Mouse (Mus musculus) liver, embryonic 13.5 days (tissue): ENCODE measurements around the gene Naa38. TPM values are rescaled to one million over a fixed set of nuclear protein-coding genes. Genes with fewer than 3 reads are reported as not detected.

Experiments used
- ATAC-seq: fragments of 200-750 bp; cut with Nextera tagmentation; 2 replicates; pipeline ENCODE4 v1.8.0; 2017; ENCODE audit warnings: low read depth, mild to moderate bottlenecking, moderate number of reproducible peaks, moderate library complexity
- DNase-seq: peaks from one replicate; pipeline ENCODE4 v3.0.0; 2022
- H3K27ac ChIP-seq: fragments of 300-500 bp; sonication (generic); 2 replicates; pipeline ENCODE4 v1.5.1; 2015; ENCODE audit warnings: moderate library complexity, mild to moderate bottlenecking, inconsistent platforms
- H3K27me3 ChIP-seq: fragments of 300-500 bp; sonication (generic); 2 replicates; pipeline ENCODE4 v1.6.1; 2015; ENCODE audit warnings: mild to moderate bottlenecking, inconsistent platforms
- H3K36me3 ChIP-seq: fragments of 300-500 bp; sonication (generic); 2 replicates; pipeline ENCODE4 v1.6.1; 2015; ENCODE audit warnings: mild to moderate bottlenecking, inconsistent platforms
- H3K4me1 ChIP-seq: fragments of 300-500 bp; sonication (generic); replicated peaks from 2 replicates; pipeline ENCODE4 v1.6.1; 2015; ENCODE audit warnings: inconsistent platforms
- H3K4me2 ChIP-seq: fragments of 300-500 bp; sonication (generic); 2 replicates; pipeline ENCODE4 v1.6.1; 2015; ENCODE audit warnings: inconsistent platforms, mild to moderate bottlenecking, moderate library complexity
- H3K4me3 ChIP-seq: fragments of 300-500 bp; sonication (generic); replicated peaks from 2 replicates; pipeline ENCODE4 v1.5.1; 2015; ENCODE audit warnings: mild to moderate bottlenecking, inconsistent platforms
- H3K9ac ChIP-seq: fragments of 300-500 bp; sonication (generic); 2 replicates; pipeline ENCODE4 v1.6.1; 2015; ENCODE audit warnings: mild to moderate bottlenecking, inconsistent platforms
- H3K9me3 ChIP-seq: fragments of 300-500 bp; sonication (generic); replicated peaks from 2 replicates; pipeline ENCODE4 v1.6.1; 2016; ENCODE audit warnings: inconsistent platforms
- WGBS: fragments of 180-500 bp; shearing (Covaris S2); methylation state at CpG from one replicate; pipeline ENCODE4 v1.1.7; 2015; ENCODE audit not compliant: insufficient replicate concordance; 5-methylcytosine and 5-hydroxymethylcytosine counted together
- polyA plus RNA-seq: library from polyadenylated mRNA; unstranded; fragments of >200 nt; fragmentation: Nextera tagmentation; extraction: Ambion mirVana; gene quantifications from 2 replicates; pipeline ENCODE4 v1.2.1, GENCODE M21; 2015

Naa38 gene
- polyA plus RNA-seq, 1 experiment from 2014 or later = 105 TPM

DNA sequence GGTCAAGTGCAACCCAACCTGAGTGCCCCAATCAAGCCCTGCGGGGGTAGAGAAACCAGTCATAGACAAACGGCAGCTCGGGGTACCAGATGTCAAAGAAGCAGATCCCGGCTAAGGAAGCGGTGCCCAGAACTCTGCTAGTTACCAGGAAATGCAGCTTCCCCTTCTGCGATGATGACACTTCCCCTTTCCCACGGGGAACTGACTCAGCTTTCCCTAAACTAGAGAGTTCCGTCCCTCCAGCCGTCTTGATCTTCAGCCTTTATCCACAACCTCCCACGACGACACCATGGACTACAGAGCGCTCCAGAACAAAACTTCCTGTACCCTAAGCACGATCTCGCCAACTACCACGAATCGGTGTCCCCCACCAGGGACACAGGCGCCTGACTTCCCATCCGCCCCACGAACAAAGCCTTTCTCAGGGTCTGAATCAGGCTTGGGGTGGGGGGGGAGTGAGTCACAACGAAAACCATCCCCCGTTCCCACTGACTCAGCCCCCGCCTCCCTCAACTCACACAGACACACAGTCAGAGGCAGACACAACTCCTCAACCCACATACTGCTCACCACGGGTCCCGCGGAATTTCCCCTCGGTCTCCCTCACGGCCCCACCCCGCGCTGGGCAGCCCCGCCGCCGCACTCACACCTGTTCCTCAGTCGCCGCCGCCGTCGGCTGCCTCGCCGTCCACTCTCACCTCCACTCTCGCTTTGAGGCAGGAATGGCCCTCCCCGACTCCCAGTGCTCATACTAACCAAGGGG lies 15.2 kb downstream of the Naa38 start:
- no peaks in the 10 kb centered on the region for H3K9me3 ChIP-seq
- peak overlapping the region; percentile 93 for H3K27ac ChIP-seq
- H3K4me2 ChIP-seq = peak overlapping the region; percentile 100
- peak overlapping the region; percentile 86 for H3K9ac ChIP-seq
- peaks cover 31% of the 10 kb centered on the region for H3K36me3 ChIP-seq
- peaks cover 81% of the 10 kb centered on the region for H3K4me1 ChIP-seq
- 0% methylated on average over 41 of the region's 41 CpGs for WGBS
- peak overlapping the region; percentile 79 for H3K4me3 ChIP-seq
- DNase-seq (no peak), ATAC-seq (peak; percentile 3)
- 0 out of 2 replicates have a peak, but pooled peaks cover 4% of the 10 kb centered on the region for H3K27me3 ChIP-seq

GRCm38 (mm10) chr11:69411073-69411535 lies 15.8 kb downstream of the Naa38 start:
- ATAC-seq (peak; percentile 27), DNase-seq (peak; percentile 89)
- 0% methylated on average over 26 of the region's 26 CpGs for WGBS
- Histone ChIP-seq H3K4me2 (peak overlapping the region; percentile 100), H3K36me3 (peaks cover 24% of the 10 kb centered on the region), H3K27me3 (0 out of 2 replicates have a peak, but pooled peaks cover 6% of the 10 kb centered on the region), H3K27ac (peak overlapping the region; percentile 93), H3K9me3 (no peaks in the 10 kb centered on the region), H3K9ac (peak overlapping the region; percentile 86), H3K4me1 (peaks cover 85% of the 10 kb centered on the region), H3K4me3 (peak overlapping the region; percentile 79)

DNA sequence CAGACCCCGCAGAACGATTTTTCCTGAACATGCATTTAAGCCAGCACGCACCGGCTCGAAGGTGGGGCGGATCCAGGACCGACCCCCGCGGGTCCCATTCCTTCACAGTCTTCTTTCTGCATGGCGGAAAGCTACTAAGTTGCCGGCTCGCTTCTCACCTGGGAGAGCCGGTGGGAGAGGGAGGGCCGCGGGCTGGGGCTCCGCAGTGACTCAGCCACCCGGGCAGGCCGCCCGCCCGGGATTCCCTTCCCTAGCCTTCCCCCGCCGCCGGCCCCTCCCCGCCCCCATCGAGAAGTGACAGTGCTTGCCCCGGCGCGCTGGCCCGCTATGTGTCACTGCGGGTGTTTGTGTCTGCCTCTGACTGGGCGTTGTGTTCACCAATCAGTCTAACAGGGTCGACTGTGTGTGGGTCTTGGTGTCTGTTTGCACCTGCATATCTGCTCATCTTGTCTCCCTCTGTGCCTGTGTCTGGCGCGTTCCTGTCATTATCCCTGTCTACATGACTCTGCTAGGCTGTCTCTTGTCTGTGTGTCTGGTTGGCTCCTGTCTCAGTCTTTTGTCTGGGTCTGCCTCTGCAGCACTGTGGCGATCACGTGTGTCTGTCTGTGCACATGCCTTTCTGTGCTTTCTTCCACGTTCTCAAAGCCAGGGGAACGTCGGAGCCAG lies 16.4 kb downstream of the Naa38 start:
- peak overlapping the region; percentile 93 for H3K27ac ChIP-seq
- no peaks in the 10 kb centered on the region for H3K9me3 ChIP-seq
- 2% methylated on average over 39 of the region's 39 CpGs for WGBS
- peaks cover 19% of the 10 kb centered on the region for H3K36me3 ChIP-seq
- peak overlapping the region; percentile 79 for H3K4me3 ChIP-seq
- peaks cover 88% of the 10 kb centered on the region for H3K4me1 ChIP-seq
- H3K4me2 ChIP-seq = peak overlapping the region; percentile 100
- H3K27me3 ChIP-seq = peaks cover 8% of the 10 kb centered on the region
- peak overlapping the region; percentile 86 for H3K9ac ChIP-seq
- peak; percentile 29 for ATAC-seq
- DNase-seq = peak; percentile 70

- DNase-seq (no peak), ATAC-seq (no peak)
- 73% methylated on average over 7 of the region's 7 CpGs for whole genome bisulfite sequencing
- Histone ChIP-seq H3K4me2 (peak overlapping the region; percentile 100), H3K9ac (peak overlapping the region; percentile 86), H3K36me3 (peaks cover 10% of the 10 kb centered on the region), H3K4me1 (peaks cover 90% of the 10 kb centered on the region), H3K9me3 (no peaks in the 10 kb centered on the region), H3K4me3 (peak overlapping the region; percentile 7), H3K27me3 (peaks cover 16% of the 10 kb centered on the region), H3K27ac (peak overlapping the region; percentile 93)
Observed at GRCm38 (mm10) chr11:69412548-69412947, 17.3 kb downstream of the Naa38 start.

GRCm38 (mm10) chr11:69413221-69414181 lies 18.2 kb downstream of the Naa38 start, which contains the start of gene Kdm6b:
Kdm6b (minus strand) TSS chr11:69413675.
- peaks cover 90% of the 10 kb centered on the region for H3K4me1 ChIP-seq
- no peaks in the 10 kb centered on the region for H3K9me3 ChIP-seq
- peaks cover 26% of the 10 kb centered on the region for H3K27me3 ChIP-seq
- H3K9ac ChIP-seq = peak within 1 kb of the TSS; percentile 86
- peak within 1 kb of the TSS; percentile 93 for H3K27ac ChIP-seq
- peak within 1 kb of the TSS; percentile 61 for H3K4me3 ChIP-seq
- peak within 1 kb of the TSS; percentile 100 for H3K4me2 ChIP-seq
- H3K36me3 ChIP-seq = peaks cover 3% of the 10 kb centered on the region; the same call in 1 of the 2 replicates
- no peak for DNase-seq
- no peak for ATAC-seq
- 41% methylated on average over 12 of the region's 12 CpGs for WGBS

DNA sequence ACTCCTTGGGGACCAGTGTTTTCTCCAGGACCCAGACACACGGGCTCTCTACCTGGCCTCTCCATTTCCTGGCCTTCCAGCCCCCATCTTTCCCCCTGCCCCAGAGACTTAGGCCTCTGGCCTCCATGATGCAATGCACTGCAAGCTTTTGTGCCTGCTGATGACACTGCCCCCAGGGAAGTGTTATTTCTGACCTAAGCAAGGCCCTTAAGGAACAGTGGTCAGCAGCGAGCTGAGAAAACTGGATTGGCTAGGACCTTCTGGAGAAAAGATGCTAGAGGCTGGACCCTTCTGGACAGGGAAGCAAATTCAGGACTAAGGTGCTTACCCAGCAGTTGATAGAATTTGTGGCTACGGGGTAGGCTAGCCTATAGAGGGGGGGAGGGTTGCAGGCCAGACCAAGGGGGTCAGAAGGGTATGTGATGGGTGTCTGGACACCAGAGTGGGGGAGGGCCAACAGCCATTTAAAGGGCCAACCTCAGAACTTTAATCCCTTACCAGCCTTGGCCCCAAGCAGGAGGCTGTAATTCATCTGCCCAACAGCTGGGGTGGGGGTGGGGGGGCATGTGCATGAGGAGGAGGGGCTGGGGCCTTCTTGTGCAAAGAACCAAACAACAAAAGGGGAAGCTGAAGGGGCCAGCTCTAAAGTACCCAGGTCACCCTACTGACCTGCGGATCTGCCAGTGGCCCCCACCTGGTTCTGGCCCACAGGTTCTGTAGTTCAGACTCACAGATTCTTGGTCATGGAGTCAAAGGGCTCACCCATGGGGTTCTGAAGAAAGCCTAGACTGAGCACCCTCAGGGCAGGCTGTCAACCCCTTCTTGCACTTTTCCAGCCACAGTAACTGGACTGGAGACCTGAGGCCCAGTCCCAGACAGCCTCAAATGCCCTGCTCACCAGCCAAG lies 19.4 kb downstream of the Naa38 start:
- peak overlapping the region; percentile 63 for H3K9ac ChIP-seq
- no peaks in the 10 kb centered on the region for H3K9me3 ChIP-seq
- H3K4me3 ChIP-seq = peak overlapping the region; percentile 61
- peaks cover 27% of the 10 kb centered on the region for H3K27me3 ChIP-seq
- H3K4me1 ChIP-seq = peaks cover 93% of the 10 kb centered on the region
- ATAC-seq (no peak), DNase-seq (no peak)
- peak overlapping the region; percentile 100 for H3K4me2 ChIP-seq
- 35% methylated on average over 4 of the region's 4 CpGs for WGBS
- peak overlapping the region; percentile 85 for H3K27ac ChIP-seq
- H3K36me3 ChIP-seq = peaks cover 3% of the 10 kb centered on the region; the same call in 1 of the 2 replicates

DNA sequence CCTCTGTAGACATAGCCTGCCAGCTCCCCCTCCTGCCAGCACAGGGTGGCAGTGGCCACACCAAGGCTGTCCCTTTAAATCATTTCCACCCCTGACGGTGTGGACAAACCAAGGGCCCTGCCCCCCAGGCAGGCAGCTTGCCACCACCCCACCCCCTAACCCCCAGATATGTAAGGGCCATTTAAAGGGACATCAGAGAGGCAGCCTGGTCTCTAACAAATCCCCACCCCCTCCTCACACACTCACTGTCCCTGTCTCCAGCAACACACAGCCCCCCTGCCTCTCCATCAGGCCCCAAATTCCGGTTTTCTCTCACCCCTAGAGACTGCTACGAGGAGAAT lies 20.0 kb downstream of the Naa38 start:
- ATAC-seq = no peak
- peaks cover 3% of the 10 kb centered on the region; the same call in 1 of the 2 replicates for H3K36me3 ChIP-seq
- H3K27me3 ChIP-seq = peaks cover 27% of the 10 kb centered on the region
- peaks cover 93% of the 10 kb centered on the region for H3K4me1 ChIP-seq
- no peaks in the 10 kb centered on the region for H3K9me3 ChIP-seq
- H3K4me2 ChIP-seq = peak overlapping the region; percentile 100
- WGBS = 11% methylated on average over 3 of the region's 3 CpGs
- H3K4me3 ChIP-seq = peak overlapping the region; percentile 61
- peak overlapping the region; percentile 63 for H3K9ac ChIP-seq
- H3K27ac ChIP-seq = peak overlapping the region; percentile 85
- DNase-seq = no peak

DNA sequence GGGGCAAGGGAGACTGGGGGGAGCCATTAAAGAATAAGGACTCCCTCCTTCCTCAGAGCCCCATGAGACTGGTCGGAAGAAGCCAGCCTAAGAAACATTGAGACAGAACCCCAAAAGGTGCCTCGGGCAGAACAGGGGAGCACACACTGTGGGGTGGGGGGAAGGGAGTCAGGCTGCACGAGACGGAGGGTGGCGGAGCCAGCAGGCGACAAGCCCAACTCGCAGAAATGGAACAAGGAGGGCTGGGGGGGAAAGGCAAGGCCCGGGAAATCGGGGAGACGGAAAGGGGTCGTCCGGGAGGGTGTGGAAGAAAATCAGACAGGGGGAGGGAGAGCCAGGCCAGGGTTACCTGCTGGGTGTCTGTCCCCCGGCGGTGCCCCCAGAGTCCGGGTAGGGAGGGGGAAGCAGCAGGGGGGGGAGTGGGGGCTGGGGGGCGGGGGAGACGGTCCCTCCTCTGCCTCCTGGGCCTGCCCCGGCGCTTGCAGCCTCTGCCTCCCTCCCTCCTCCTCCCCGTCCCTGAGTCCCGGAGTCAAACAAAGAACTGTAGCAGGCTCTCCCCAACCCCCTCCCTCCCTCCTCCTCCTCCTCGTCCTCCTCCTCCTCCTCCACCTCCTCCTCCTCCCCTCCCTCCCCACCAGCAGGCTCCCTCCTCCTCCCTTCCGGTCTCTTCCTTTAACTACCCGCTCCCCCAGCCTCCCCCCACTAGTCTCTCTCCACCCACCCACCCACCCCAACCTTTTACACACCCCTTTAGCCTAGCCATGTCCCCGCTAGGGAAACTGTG lies 20.6 kb downstream of the Naa38 start:
- peaks cover 3% of the 10 kb centered on the region; the same call in 1 of the 2 replicates for H3K36me3 ChIP-seq
- H3K27me3 ChIP-seq = peaks cover 32% of the 10 kb centered on the region
- peaks cover 93% of the 10 kb centered on the region for H3K4me1 ChIP-seq
- WGBS = 3% methylated on average over 17 of the region's 25 CpGs
- DNase-seq (no peak), ATAC-seq (no peak)
- no peaks in the 10 kb centered on the region for H3K9me3 ChIP-seq
- peak overlapping the region; percentile 63 for H3K9ac ChIP-seq
- H3K27ac ChIP-seq = peak overlapping the region; percentile 85
- H3K4me2 ChIP-seq = peak overlapping the region; percentile 100
- peak overlapping the region; percentile 61 for H3K4me3 ChIP-seq

DNA sequence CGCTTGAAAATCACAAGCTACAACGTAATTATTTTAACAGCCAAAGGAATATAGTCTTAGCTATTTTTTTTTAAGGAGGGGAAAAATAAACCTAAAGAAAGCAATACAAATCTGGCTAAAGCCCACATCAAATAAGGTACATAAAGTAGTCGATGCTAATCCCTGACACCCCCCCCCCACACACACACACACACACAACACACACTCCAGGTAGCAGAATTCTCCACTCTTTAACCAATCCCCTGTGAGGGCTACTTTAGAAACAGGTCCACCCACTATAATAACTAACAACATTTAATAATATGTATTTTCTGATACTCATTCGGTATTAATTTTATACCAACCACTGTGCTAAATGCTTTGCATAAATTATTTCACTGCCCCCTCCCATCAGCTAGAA lies 21.2 kb downstream of the Naa38 start:
- WGBS = 7% methylated on average over 4 of the region's 4 CpGs
- Histone ChIP-seq H3K9ac (peak overlapping the region; percentile 36; the same call in 1 of the 2 replicates), H3K9me3 (no peaks in the 10 kb centered on the region), H3K27me3 (peaks cover 39% of the 10 kb centered on the region), H3K4me1 (peaks cover 95% of the 10 kb centered on the region), H3K4me2 (peak overlapping the region; percentile 95), H3K4me3 (peak overlapping the region; percentile 61), H3K36me3 (peaks cover 3% of the 10 kb centered on the region; the same call in 1 of the 2 replicates), H3K27ac (0 out of 2 replicates have a peak overlapping the region, but pooled peaks have one; percentile 73)
- DNase-seq (no peak), ATAC-seq (no peak)
